Mouse (Mus musculus) olfactory bulb, adult 2 months (tissue): ENCODE measurements around the gene Palm3.

ENCODE experiments used
- CTCF ChIP-seq: fragments of 200-500 bp; IDR thresholded peaks from 2 replicates; pipeline ENCODE4 v1.5.1; 2012; ENCODE audit warnings: low read depth, mild to moderate bottlenecking, low read length, moderate library complexity; ENCODE audit not compliant: insufficient read depth
- POLR2A ChIP-seq: fragments of 200-500 bp; IDR thresholded peaks from 2 replicates; pipeline ENCODE4 v1.6.1; 2012; ENCODE audit warnings: mild to moderate bottlenecking, low read depth, low read length, moderate library complexity; ENCODE audit not compliant: insufficient read depth

DNA sequence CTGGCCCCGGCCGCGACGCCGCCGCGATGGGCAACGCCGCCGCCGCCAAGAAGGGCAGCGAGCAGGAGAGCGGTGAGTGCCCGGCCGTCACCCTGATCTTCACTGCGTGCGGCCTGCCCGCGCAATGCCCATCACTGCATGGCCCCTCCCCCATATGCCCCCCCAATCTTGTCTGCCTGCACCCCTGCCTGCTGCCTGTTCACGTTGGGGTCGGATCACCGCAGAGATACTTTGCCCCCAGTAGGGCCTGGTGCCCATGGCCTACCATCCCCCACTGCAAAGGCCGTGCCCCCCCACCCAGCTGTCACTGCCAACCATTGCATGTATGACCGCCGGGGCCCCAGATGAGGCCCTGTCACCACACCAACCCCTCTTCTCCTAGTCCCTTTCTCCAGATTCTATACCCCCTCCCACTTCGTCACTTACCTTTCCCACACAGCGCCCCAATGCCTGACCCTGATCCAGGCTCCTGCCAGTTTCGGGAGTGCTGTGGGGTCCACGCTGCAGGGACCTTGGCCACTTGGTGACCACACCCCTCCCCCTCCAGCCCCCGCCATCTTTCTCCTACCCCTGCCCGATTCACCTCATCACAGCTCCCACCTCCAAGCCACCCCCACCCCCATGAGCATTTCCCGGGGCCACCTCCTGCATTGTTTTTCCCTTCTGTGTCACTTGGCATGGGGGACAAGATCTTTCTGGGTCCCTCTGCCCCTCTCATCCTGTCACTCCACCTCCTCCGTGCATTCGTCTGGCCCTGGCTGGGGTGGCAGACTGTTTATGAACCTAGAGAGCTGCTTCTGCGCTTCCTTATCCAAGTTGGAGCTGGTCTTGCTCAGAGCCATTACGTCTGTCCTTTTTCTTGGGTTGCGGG is 47.9 kb upstream of the Palm3 start:
- no peak for TF ChIP-seq POLR2A
- no peak for TF ChIP-seq CTCF
